Mouse (Mus musculus): Measurements from ENCODE around the gene Slc12a6.

- TF ChIP-seq POLR2A (IDR thresholded peaks at IDR 0.05; ENCODE audit: insufficient read depth, low read depth, low read length) (no peak), CTCF (IDR thresholded peaks at IDR 0.05; ENCODE audit: insufficient read depth, low read depth, low read length) (no peak)
Observed at GRCm38 (mm10) chr2:112215977-112216376, 49.6 kb upstream of the Slc12a6 start.
